Mouse (Mus musculus) erythroblast, embryonic 14.5 days (primary cell): ENCODE data around the gene Wdr48. TPM values are rescaled to one million over a fixed set of nuclear protein-coding genes. Genes with fewer than 3 reads are reported as not detected.

ENCODE experiments used
- H3K27me3 ChIP-seq: 2 replicates; pipeline ENCODE4 v1.6.1; 2012; ENCODE audit warnings: inconsistent platforms; ENCODE audit not compliant: control insufficient read depth
- H3K36me3 ChIP-seq: 2 replicates; pipeline ENCODE4 v1.6.1; 2012; ENCODE audit warnings: mild to moderate bottlenecking, inconsistent platforms; ENCODE audit not compliant: control insufficient read depth
- H3K4me1 ChIP-seq: 2 replicates; pipeline ENCODE4 v1.6.1; 2012; ENCODE audit warnings: inconsistent platforms; ENCODE audit not compliant: control insufficient read depth
- H3K4me3 ChIP-seq: replicated peaks from 2 replicates; pipeline ENCODE3; 2012; ENCODE audit warnings: moderate library complexity, mild to moderate bottlenecking, inconsistent platforms
- H3K9me3 ChIP-seq: 2 replicates; pipeline ENCODE4 v1.6.1; 2012; ENCODE audit warnings: low read length, inconsistent platforms, mixed read lengths; ENCODE audit not compliant: control insufficient read depth
- GATA1 ChIP-seq: IDR thresholded peaks from 2 replicates; pipeline ENCODE4 v1.6.1; 2012; ENCODE audit warnings: low read length, inconsistent platforms, mixed read lengths
- TAL1 ChIP-seq: IDR thresholded peaks from 3 replicates; pipeline ENCODE4 v1.6.1; 2012; ENCODE audit warnings: low read length, inconsistent platforms, mixed read lengths
- polyA plus RNA-seq: library from polyadenylated mRNA; stranded (reverse); fragments of >175 nt; gene quantifications from 2 replicates; pipeline ENCODE4 v1.2.3, GENCODE M21; 2012

Gene Wdr48
- polyA plus RNA-seq, 1 experiment = 1.3 TPM

GRCm38 (mm10) chr9:119939646-119940045 lies 45.0 kb downstream of the Wdr48 start:
- TF ChIP-seq TAL1 (no peak), GATA1 (no peak)
- H3K4me1 ChIP-seq = peaks cover 25% of the 10 kb centered on the region
- H3K36me3 ChIP-seq = no peaks in the 10 kb centered on the region

GRCm38 (mm10) chr9:119941407-119941806 lies 46.7 kb downstream of the Wdr48 start:
- Histone ChIP-seq H3K27me3 (no peaks in the 10 kb centered on the region), H3K9me3 (no peaks in the 10 kb centered on the region), H3K36me3 (no peaks in the 10 kb centered on the region), H3K4me1 (peaks cover 17% of the 10 kb centered on the region), H3K4me3 (no peak overlapping the region)
- TF ChIP-seq TAL1 (no peak), GATA1 (no peak)

More at GRCm38 (mm10) chr9:119939646-119940045, 45.0 kb downstream of the Wdr48 start:
- H3K9me3 ChIP-seq = no peaks in the 10 kb centered on the region
- no peak overlapping the region for H3K4me3 ChIP-seq
- no peaks in the 10 kb centered on the region for H3K27me3 ChIP-seq

- Histone ChIP-seq H3K4me1 (peaks cover 13% of the 10 kb centered on the region), H3K27me3 (no peaks in the 10 kb centered on the region), H3K4me3 (no peak overlapping the region), H3K9me3 (no peaks in the 10 kb centered on the region), H3K36me3 (no peaks in the 10 kb centered on the region)
- TF ChIP-seq GATA1 (no peak), TAL1 (no peak)
Observed at GRCm38 (mm10) chr9:119941861-119942260, 47.2 kb downstream of the Wdr48 start.

GRCm38 (mm10) chr9:119943326-119943725 lies 48.6 kb downstream of the Wdr48 start:
- Histone ChIP-seq H3K36me3 (no peaks in the 10 kb centered on the region), H3K4me1 (no peaks in the 10 kb centered on the region; the same call in 1 of the 2 replicates), H3K4me3 (no peak overlapping the region), H3K9me3 (no peaks in the 10 kb centered on the region), H3K27me3 (no peaks in the 10 kb centered on the region)
- TF ChIP-seq GATA1 = no peak
- no peak for TF ChIP-seq TAL1

GRCm38 (mm10) chr9:119945173-119945900 lies 50.7 kb downstream of the Wdr48 start:
- H3K9me3 ChIP-seq = no peaks in the 10 kb centered on the region
- no peaks in the 10 kb centered on the region; the same call in 1 of the 2 replicates for H3K4me1 ChIP-seq
- no peak overlapping the region for H3K4me3 ChIP-seq
- H3K36me3 ChIP-seq = no peaks in the 10 kb centered on the region
- H3K27me3 ChIP-seq = no peaks in the 10 kb centered on the region
- TF ChIP-seq TAL1 (no peak), GATA1 (no peak)

GRCm38 (mm10) chr9:119948804-119949203 lies 54.1 kb downstream of the Wdr48 start:
- no peaks in the 10 kb centered on the region for H3K36me3 ChIP-seq
- H3K9me3 ChIP-seq = no peaks in the 10 kb centered on the region
- no peaks in the 10 kb centered on the region for H3K4me1 ChIP-seq
- H3K4me3 ChIP-seq = no peak overlapping the region
- no peaks in the 10 kb centered on the region for H3K27me3 ChIP-seq
- TF ChIP-seq GATA1 = no peak
- no peak for TF ChIP-seq TAL1

GRCm38 (mm10) chr9:119950434-119950833 lies 55.8 kb downstream of the Wdr48 start:
- Histone ChIP-seq H3K36me3 (no peaks in the 10 kb centered on the region), H3K27me3 (no peaks in the 10 kb centered on the region), H3K4me1 (no peaks in the 10 kb centered on the region), H3K9me3 (no peaks in the 10 kb centered on the region), H3K4me3 (no peak overlapping the region)
- TF ChIP-seq GATA1 (no peak), TAL1 (no peak)

- Histone ChIP-seq H3K9me3 (no peaks in the 10 kb centered on the region), H3K36me3 (no peaks in the 10 kb centered on the region), H3K27me3 (no peaks in the 10 kb centered on the region), H3K4me3 (no peak overlapping the region), H3K4me1 (no peaks in the 10 kb centered on the region)
- no peak for TF ChIP-seq TAL1
- TF ChIP-seq GATA1 = no peak
Observed at GRCm38 (mm10) chr9:119951388-119951787, 56.7 kb downstream of the Wdr48 start.

GRCm38 (mm10) chr9:119958835-119959234 lies 64.2 kb downstream of the Wdr48 start:
- Histone ChIP-seq H3K36me3 (no peaks in the 10 kb centered on the region), H3K4me1 (peaks cover 3% of the 10 kb centered on the region), H3K4me3 (no peak overlapping the region), H3K9me3 (no peaks in the 10 kb centered on the region), H3K27me3 (no peaks in the 10 kb centered on the region)
- TF ChIP-seq TAL1 (no peak), GATA1 (no peak)
